Mouse (Mus musculus) intestine, postnatal 0 days (tissue): ENCODE data around the gene Scgb2b3. TPM values are rescaled to one million over a fixed set of nuclear protein-coding genes. Genes with fewer than 3 reads are reported as not detected.

Source experiments
- ATAC-seq: fragments of 200-750 bp; cut with Nextera tagmentation; 2 replicates; pipeline ENCODE4 v1.8.0; 2017; ENCODE audit warnings: mild to moderate bottlenecking, moderate TSS enrichment, moderate library complexity
- H3K27ac ChIP-seq: fragments of 300-500 bp; sonication (generic); 2 replicates; pipeline ENCODE4 v1.5.1; 2014; ENCODE audit warnings: mild to moderate bottlenecking, low read depth, low read length, moderate library complexity
- H3K27me3 ChIP-seq: fragments of 300-500 bp; sonication (generic); replicated peaks from 2 replicates; pipeline ENCODE4 v1.6.1; 2014; ENCODE audit warnings: low read length, mixed read lengths; ENCODE audit not compliant: control insufficient read depth, insufficient read depth
- H3K36me3 ChIP-seq: fragments of 300-500 bp; sonication (generic); 2 replicates; pipeline ENCODE4 v1.6.1; 2014; ENCODE audit warnings: mild to moderate bottlenecking, moderate library complexity; ENCODE audit not compliant: control insufficient read depth, insufficient read depth
- H3K4me1 ChIP-seq: fragments of 300-500 bp; sonication (generic); replicated peaks from 2 replicates; pipeline ENCODE4 v1.6.1; 2014; ENCODE audit warnings: antibody characterized with exemption, low read length, mixed read lengths; ENCODE audit not compliant: control insufficient read depth, insufficient read depth
- H3K4me2 ChIP-seq: fragments of 300-500 bp; sonication (generic); replicated peaks from 2 replicates; pipeline ENCODE4 v1.6.1; 2014; ENCODE audit warnings: low read depth, mild to moderate bottlenecking, moderate library complexity
- H3K4me3 ChIP-seq: fragments of 300-500 bp; sonication (generic); 2 replicates; pipeline ENCODE4 v1.5.1; 2014; ENCODE audit warnings: low read depth, low read length
- H3K9ac ChIP-seq: fragments of 300-500 bp; sonication (generic); 2 replicates; pipeline ENCODE4 v1.6.1; 2014; ENCODE audit warnings: mild to moderate bottlenecking, low read depth, low read length
- H3K9me3 ChIP-seq: fragments of 300-500 bp; sonication (generic); 2 replicates; pipeline ENCODE4 v1.6.1; 2016; ENCODE audit warnings: mixed run types; ENCODE audit not compliant: control insufficient read depth
- CTCF ChIP-seq: sonication (generic); IDR thresholded peaks from 2 replicates; pipeline ENCODE4 v1.5.1; 2016; ENCODE audit warnings: low read depth, mild to moderate bottlenecking, control low read depth, antibody characterized with exemption, moderate library complexity
- WGBS: fragments of 180-500 bp; shearing (Covaris S2); extraction: QIAGEN DNeasy Blood & Tissue Kit; methylation state at CpG from one replicate; pipeline ENCODE4 v1.1.7; 2014; 5-methylcytosine and 5-hydroxymethylcytosine counted together
- polyA plus RNA-seq: library from polyadenylated mRNA; unstranded; fragments of >200 nt; fragmentation: Nextera tagmentation; extraction: Ambion mirVana; gene quantifications from 2 replicates; pipeline ENCODE4 v1.2.1, GENCODE M21; 2015

The Scgb2b3 gene
- polyA plus RNA-seq, result not detected in 2 replicates

- Histone ChIP-seq H3K9me3 (peaks cover 3% of the 10 kb centered on the region; the same call in 1 of the 2 replicates), H3K27me3 (no peaks in the 10 kb centered on the region), H3K27ac (no peak within 1 kb of the TSS), H3K4me2 (no peak within 1 kb of the TSS), H3K4me3 (no peak within 1 kb of the TSS), H3K36me3 (no peaks in the 10 kb centered on the region), H3K9ac (no peak within 1 kb of the TSS), H3K4me1 (no peaks in the 10 kb centered on the region)
- WGBS, result 65% methylated on average over 4 of the region's 4 CpGs
- ATAC-seq, result no peak
- TF ChIP-seq CTCF, result no peak
Measured at GRCm38 (mm10) chr7:31362022-31362560, at the start of gene Scgb2b3. Scgb2b3 (minus strand) TSS chr7:31362072.

- Histone ChIP-seq H3K9me3 (peaks cover 7% of the 10 kb centered on the region; the same call in 1 of the 2 replicates), H3K4me2 (no peak within 1 kb of the TSS), H3K4me3 (no peak within 1 kb of the TSS), H3K36me3 (no peaks in the 10 kb centered on the region), H3K27me3 (no peaks in the 10 kb centered on the region), H3K9ac (no peak within 1 kb of the TSS), H3K27ac (no peak within 1 kb of the TSS), H3K4me1 (no peaks in the 10 kb centered on the region)
- 72% methylated on average over 3 of the region's 3 CpGs for WGBS
- ATAC-seq, result no peak
- TF ChIP-seq CTCF, result no peak
Measured at GRCm38 (mm10) chr7:31375292-31375691, 13.4 kb upstream of the Scgb2b3 start, which contains the start of gene Scgb1b3. Scgb1b3 (plus strand) TSS chr7:31375592.

Other genes starting within 250 kb of the Scgb2b3 start
- 21.2 and 28.3 TPM in 2 replicates for gene Hpn, start 246.8 kb downstream of the Scgb2b3 start, polyA plus RNA-seq
- 2.7 and 3.3 TPM in 2 replicates for gene Scn1b, start 235.1 kb downstream of the Scgb2b3 start, polyA plus RNA-seq
- 10.3 and 12.4 TPM in 2 replicates for gene Gramd1a, start 206.2 kb downstream of the Scgb2b3 start, polyA plus RNA-seq
- not detected in 2 replicates for gene Scgb2b2, start 71.6 kb downstream of the Scgb2b3 start, polyA plus RNA-seq
- gene Scgb1b2, start 70.3 kb downstream of the Scgb2b3 start, polyA plus RNA-seq, result not detected in 2 replicates
- not detected in 2 replicates for gene Scgb1b3, start 13.5 kb upstream of the Scgb2b3 start, polyA plus RNA-seq